Mouse (Mus musculus): Measurements from ENCODE around the gene Gm3285. TPM values are rescaled to one million over a fixed set of nuclear protein-coding genes. Genes with fewer than 3 reads are reported as not detected.

The Gm3285 gene
- not detected in 2 replicates for polyA plus RNA-seq (2012; rRNA removed)

GRCm38 (mm10) chr10:77861675-77862074 lies at the start of gene Gm3285:
Gm3285 (plus strand) TSS chr10:77861975.

GRCm38 (mm10) chr10:77814382-77814781 lies 47.4 kb upstream of the Gm3285 start, which contains the start of gene Gm2696:
Gm2696 (plus strand) TSS chr10:77814682.

GRCm38 (mm10) chr10:77826951-77827350 lies 34.8 kb upstream of the Gm3285 start, which contains the start of gene Krtap10-4:
Krtap10-4 (minus strand) TSS chr10:77827095.

GRCm38 (mm10) chr10:77835647-77836046 lies 26.1 kb upstream of the Gm3285 start, which contains the start of gene Krtap10-10:
Krtap10-10 (plus strand) TSS chr10:77835947.

GRCm38 (mm10) chr10:77846503-77846902 lies 15.3 kb upstream of the Gm3285 start, which contains the start of gene Gm36176:
Gm36176 (plus strand) TSS chr10:77846803.

GRCm38 (mm10) chr10:77852559-77852958 lies 9.2 kb upstream of the Gm3285 start, which contains the start of gene Gm10318:
Gm10318 (plus strand) TSS chr10:77852859.

GRCm38 (mm10) chr10:77902211-77902893 lies 40.6 kb downstream of the Gm3285 start, which contains the start of gene Lrrc3:
Lrrc3 (minus strand) TSS chr10:77902536.

Other genes starting within 250 kb of the Gm3285 start
- 22.9 and 27.2 TPM in 2 replicates for gene Ube2g2, start 239.7 kb upstream of the Gm3285 start, polyA plus RNA-seq (2012; rRNA removed)
- 0.10 and 0.12 TPM in 2 replicates for gene Tspear, start 175.4 kb upstream of the Gm3285 start, polyA plus RNA-seq (2012; rRNA removed)
- gene Gm19402, start 171.2 kb upstream of the Gm3285 start, polyA plus RNA-seq (2012; rRNA removed) = not detected in 2 replicates
- not detected in 2 replicates for gene Gm9508, start 164.7 kb upstream of the Gm3285 start, polyA plus RNA-seq (2012; rRNA removed)
- gene Gm10272, start 155.3 kb upstream of the Gm3285 start, polyA plus RNA-seq (2012; rRNA removed) = not detected in 2 replicates
- gene Gm10024, start 150.5 kb upstream of the Gm3285 start, polyA plus RNA-seq (2012; rRNA removed) = not detected in 2 replicates
- gene Gm10142, start 146.2 kb upstream of the Gm3285 start, polyA plus RNA-seq (2012; rRNA removed) = not detected in 2 replicates
- not detected in 2 replicates for gene Krtap12-1, start 141.4 kb upstream of the Gm3285 start, polyA plus RNA-seq (2012; rRNA removed)
- gene Gm10100, start 135.5 kb upstream of the Gm3285 start, polyA plus RNA-seq (2012; rRNA removed) = not detected in 2 replicates
- not detected in 2 replicates for gene Gm18596, start 119.3 kb upstream of the Gm3285 start, polyA plus RNA-seq (2012; rRNA removed)
- gene Gm9736, start 110.6 kb upstream of the Gm3285 start, polyA plus RNA-seq (2012; rRNA removed) = not detected in 2 replicates
- gene Gm3233, start 102.3 kb upstream of the Gm3285 start, polyA plus RNA-seq (2012; rRNA removed) = not detected in 2 replicates
- not detected in 2 replicates for gene Gm3238, start 90.7 kb upstream of the Gm3285 start, polyA plus RNA-seq (2012; rRNA removed)
- not detected in 2 replicates for gene Gm7138, start 85.0 kb upstream of the Gm3285 start, polyA plus RNA-seq (2012; rRNA removed)
- gene Gm3250, start 79.4 kb upstream of the Gm3285 start, polyA plus RNA-seq (2012; rRNA removed) = not detected in 2 replicates
- gene Gm7137, start 73.8 kb upstream of the Gm3285 start, polyA plus RNA-seq (2012; rRNA removed) = not detected in 2 replicates
- not detected in 2 replicates for gene Gm9639, start 66.9 kb upstream of the Gm3285 start, polyA plus RNA-seq (2012; rRNA removed)
- gene Gm19668, start 62.8 kb upstream of the Gm3285 start, polyA plus RNA-seq (2012; rRNA removed) = not detected in 2 replicates
- not detected in 2 replicates for gene Gm9507, start 50.1 kb upstream of the Gm3285 start, polyA plus RNA-seq (2012; rRNA removed)
- not detected in 2 replicates for gene Gm2696, start 47.3 kb upstream of the Gm3285 start, polyA plus RNA-seq (2012; rRNA removed)
- not detected in 2 replicates for gene Krtap10-4, start 34.9 kb upstream of the Gm3285 start, polyA plus RNA-seq (2012; rRNA removed)
- not detected in 2 replicates for gene Krtap10-10, start 26.0 kb upstream of the Gm3285 start, polyA plus RNA-seq (2012; rRNA removed)
- not detected in 2 replicates for gene Gm36176, start 15.2 kb upstream of the Gm3285 start, polyA plus RNA-seq (2012; rRNA removed)
- gene Gm10318, start 9.1 kb upstream of the Gm3285 start, polyA plus RNA-seq (2012; rRNA removed) = not detected in 2 replicates
- gene Lrrc3, start 40.6 kb downstream of the Gm3285 start, polyA plus RNA-seq (2012; rRNA removed) = 17.4 and 18.2 TPM in 2 replicates
- 9.9 and 16.6 TPM in 2 replicates for gene Trpm2, start 108.6 kb downstream of the Gm3285 start, polyA plus RNA-seq (2012; rRNA removed)
- gene 1810043G02Rik, start 116.5 kb downstream of the Gm3285 start, polyA plus RNA-seq (2012; rRNA removed) = 4.6 and 5.0 TPM in 2 replicates
- gene Pfkl, start 148.1 kb downstream of the Gm3285 start, polyA plus RNA-seq (2012; rRNA removed) = 52.9 and 54.7 TPM in 2 replicates
- 0.02 and 0.05 TPM in 2 replicates for gene Dnmt3l, start 180.0 kb downstream of the Gm3285 start, polyA plus RNA-seq (2012; rRNA removed)
- gene Aire, start 181.6 kb downstream of the Gm3285 start, polyA plus RNA-seq (2012; rRNA removed) = 0.02 TPM in 2 replicates
- gene Icosl, start 207.3 kb downstream of the Gm3285 start, polyA plus RNA-seq (2012; rRNA removed) = 3.0 and 3.3 TPM in 2 replicates